Mouse (Mus musculus) forebrain, postnatal 0 days (tissue): ENCODE results near the gene C2cd4c. TPM values are rescaled to one million over a fixed set of nuclear protein-coding genes. Genes with fewer than 3 reads are reported as not detected.

Experiments
- ATAC-seq: fragments of 200-750 bp; cut with Nextera tagmentation; 2 replicates; pipeline ENCODE4 v1.8.0; 2017; ENCODE audit warnings: mild to moderate bottlenecking, moderate library complexity
- DNase-seq: peaks from one replicate; pipeline ENCODE4 v3.0.0-alpha.2; 2015
- H3K27ac ChIP-seq: fragments of 300-500 bp; sonication (generic); 2 replicates; pipeline ENCODE4 v1.5.1; 2014; ENCODE audit warnings: low read depth, mild to moderate bottlenecking, antibody characterized with exemption, low read length, moderate library complexity, mixed read lengths
- H3K27me3 ChIP-seq: fragments of 300-500 bp; sonication (generic); 2 replicates; pipeline ENCODE4 v1.6.1; 2014; ENCODE audit warnings: mild to moderate bottlenecking, low read length, mixed read lengths; ENCODE audit not compliant: insufficient read depth
- H3K36me3 ChIP-seq: fragments of 300-500 bp; sonication (generic); 2 replicates; pipeline ENCODE4 v1.6.1; 2014; ENCODE audit warnings: mild to moderate bottlenecking, moderate library complexity; ENCODE audit not compliant: insufficient read depth
- H3K4me1 ChIP-seq: fragments of 300-500 bp; sonication (generic); 2 replicates; pipeline ENCODE4 v1.6.1; 2014; ENCODE audit warnings: antibody characterized with exemption; ENCODE audit not compliant: insufficient read depth
- H3K4me2 ChIP-seq: fragments of 300-500 bp; sonication (generic); 2 replicates; pipeline ENCODE4 v1.6.1; 2014; ENCODE audit warnings: low read depth, mild to moderate bottlenecking, moderate library complexity
- H3K4me3 ChIP-seq: fragments of 300-500 bp; sonication (generic); 2 replicates; pipeline ENCODE4 v1.5.1; 2014; ENCODE audit warnings: low read depth, low read length, mixed read lengths
- H3K9ac ChIP-seq: fragments of 300-500 bp; sonication (generic); 2 replicates; pipeline ENCODE4 v1.6.1; 2014; ENCODE audit warnings: mild to moderate bottlenecking
- H3K9me3 ChIP-seq: fragments of 300-500 bp; sonication (generic); 2 replicates; pipeline ENCODE4 v1.6.1; 2016; ENCODE audit warnings: low read length
- CTCF ChIP-seq: sonication (generic); IDR thresholded peaks from 2 replicates; pipeline ENCODE4 v1.5.1; 2016; ENCODE audit warnings: antibody characterized with exemption, control low read depth, low read depth
- WGBS: fragments of 180-500 bp; shearing (Covaris S2); extraction: QIAGEN DNeasy Blood & Tissue Kit; methylation state at CpG from one replicate; pipeline ENCODE4 v1.1.7; 2014; 5-methylcytosine and 5-hydroxymethylcytosine counted together
- polyA plus RNA-seq: library from polyadenylated mRNA; unstranded; fragments of >200 nt; fragmentation: Nextera tagmentation; extraction: Ambion mirVana; gene quantifications from 2 replicates; pipeline ENCODE4 v1.2.1, GENCODE M21; 2015
- total RNA-seq: library from RNA; depleted of rRNA; stranded (reverse); fragments of >200 nt; gene quantifications from 2 replicates; pipeline ENCODE4 v1.2.3, GENCODE M21; 2014; rRNA removed

The C2cd4c gene
- total and polyA plus RNA-seq, 2 experiments from 2014 or later, result 0.69 to 26.7 TPM

DNA sequence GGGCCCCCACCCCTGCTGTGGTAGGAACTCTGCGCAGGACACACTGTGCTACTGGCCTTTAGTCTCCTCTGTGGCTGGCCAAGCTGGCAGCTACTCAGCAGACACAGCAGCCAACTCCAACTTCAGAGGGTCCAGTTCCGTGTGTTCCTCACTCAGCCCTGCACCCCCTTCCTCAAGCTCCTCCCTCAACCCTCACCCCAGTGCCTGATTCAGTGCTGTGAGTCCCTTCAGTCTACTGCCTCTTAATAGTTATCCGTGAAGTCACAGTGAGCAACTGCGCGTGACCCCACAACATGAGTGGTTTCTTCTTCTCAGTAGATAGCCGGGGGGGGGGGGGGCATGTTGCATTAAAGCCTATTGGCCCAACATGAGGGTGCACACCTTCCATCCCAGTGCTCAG lies 40.2 kb downstream of the C2cd4c start:
- Histone ChIP-seq H3K4me2 (no peak overlapping the region), H3K36me3 (no peaks in the 10 kb centered on the region), H3K9me3 (no peaks in the 10 kb centered on the region), H3K4me3 (no peak overlapping the region), H3K27me3 (no peaks in the 10 kb centered on the region), H3K27ac (no peak overlapping the region), H3K4me1 (no peaks in the 10 kb centered on the region), H3K9ac (no peak overlapping the region)
- no peak for TF ChIP-seq CTCF
- WGBS, result 78% methylated on average over 6 of the region's 6 CpGs
- ATAC-seq, result no peak
- no peak for DNase-seq

- no peak for TF ChIP-seq CTCF
- 96% methylated on average over 2 of the region's 2 CpGs for WGBS
- H3K9ac ChIP-seq, result no peak overlapping the region
- H3K4me1 ChIP-seq, result no peaks in the 10 kb centered on the region
- ATAC-seq, result no peak
- H3K27me3 ChIP-seq, result no peaks in the 10 kb centered on the region
- H3K9me3 ChIP-seq, result no peaks in the 10 kb centered on the region
- DNase-seq, result no peak
- no peak overlapping the region for H3K27ac ChIP-seq
- H3K4me2 ChIP-seq, result no peak overlapping the region
- no peak overlapping the region for H3K4me3 ChIP-seq
- H3K36me3 ChIP-seq, result no peaks in the 10 kb centered on the region
Observed at GRCm38 (mm10) chr10:79571314-79571713, 42.5 kb downstream of the C2cd4c start.

- H3K9me3 ChIP-seq, result no peaks in the 10 kb centered on the region
- H3K4me2 ChIP-seq, result no peak overlapping the region
- WGBS, result 93% methylated on average over 5 of the region's 5 CpGs
- no peak for TF ChIP-seq CTCF
- ATAC-seq (no peak), DNase-seq (no peak)
- no peaks in the 10 kb centered on the region for H3K27me3 ChIP-seq
- no peak overlapping the region for H3K4me3 ChIP-seq
- H3K4me1 ChIP-seq, result no peaks in the 10 kb centered on the region
- no peak overlapping the region for H3K27ac ChIP-seq
- no peaks in the 10 kb centered on the region for H3K36me3 ChIP-seq
- no peak overlapping the region for H3K9ac ChIP-seq
Observed at GRCm38 (mm10) chr10:79569921-79570320, 43.9 kb downstream of the C2cd4c start.

DNA sequence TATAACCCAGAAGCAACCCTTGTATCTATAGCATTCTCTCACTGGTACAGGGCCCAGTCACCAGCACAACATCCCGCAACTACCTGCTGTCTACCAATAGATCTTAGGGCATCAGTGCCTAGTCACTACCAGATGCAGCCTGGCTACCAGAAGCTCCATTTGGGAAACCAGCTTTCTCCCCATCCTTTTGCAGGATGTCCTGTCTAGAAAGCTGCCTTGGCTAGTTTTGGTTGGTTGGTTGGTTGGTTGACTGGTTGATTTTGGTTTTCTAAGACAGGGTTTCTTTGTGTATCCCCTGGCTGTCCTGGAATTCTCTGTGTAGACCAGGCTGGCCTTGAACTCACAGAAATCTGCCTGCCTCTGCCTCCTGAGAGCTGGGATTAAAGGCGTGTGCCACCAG lies 54.1 kb downstream of the C2cd4c start:
- no peak overlapping the region for H3K4me2 ChIP-seq
- WGBS, result 91% methylated on average over 2 of the region's 2 CpGs

GRCm38 (mm10) chr10:79557496-79557895 lies 56.3 kb downstream of the C2cd4c start:
- no peak for DNase-seq
- ATAC-seq, result no peak
- Histone ChIP-seq H3K4me3 (no peak overlapping the region), H3K9me3 (no peaks in the 10 kb centered on the region), H3K4me1 (peaks cover 9% of the 10 kb centered on the region), H3K4me2 (no peak overlapping the region), H3K36me3 (no peaks in the 10 kb centered on the region), H3K27me3 (no peaks in the 10 kb centered on the region), H3K9ac (no peak overlapping the region), H3K27ac (no peak overlapping the region)
- WGBS, result 94% methylated on average over 5 of the region's 5 CpGs
- no peak for TF ChIP-seq CTCF

More for the DNA sequence above, 54.1 kb downstream of the C2cd4c start:
- Histone ChIP-seq H3K4me1 (no peaks in the 10 kb centered on the region), H3K9ac (no peak overlapping the region), H3K27me3 (no peaks in the 10 kb centered on the region), H3K36me3 (no peaks in the 10 kb centered on the region), H3K27ac (no peak overlapping the region), H3K4me3 (no peak overlapping the region), H3K9me3 (0 out of 2 replicates have a peak, but pooled peaks cover 3% of the 10 kb centered on the region)
- DNase-seq, result no peak
- TF ChIP-seq CTCF, result no peak
- no peak for ATAC-seq

- Histone ChIP-seq H3K36me3 (no peaks in the 10 kb centered on the region), H3K4me2 (no peak overlapping the region), H3K9me3 (no peaks in the 10 kb centered on the region), H3K27me3 (no peaks in the 10 kb centered on the region), H3K4me3 (no peak overlapping the region), H3K9ac (no peak overlapping the region), H3K27ac (no peak overlapping the region), H3K4me1 (peaks cover 9% of the 10 kb centered on the region)
- ATAC-seq (no peak), DNase-seq (no peak)
- TF ChIP-seq CTCF, result no peak
- WGBS, result 88% methylated on average over 5 of the region's 5 CpGs
Observed at GRCm38 (mm10) chr10:79556951-79557350, 56.9 kb downstream of the C2cd4c start.

Other genes starting within 250 kb of the C2cd4c start
- gene Vmn2r83, start 145.3 kb downstream of the C2cd4c start, total RNA-seq, result not detected in 2 replicates
- not detected in 2 replicates for gene Vmn2r83, start 145.3 kb downstream of the C2cd4c start, polyA plus RNA-seq
- gene Plpp2, start 80.2 kb downstream of the C2cd4c start, total RNA-seq, result 18.5 and 24.1 TPM in 2 replicates
- 11.0 and 13.1 TPM in 2 replicates for gene Plpp2, start 80.2 kb downstream of the C2cd4c start, polyA plus RNA-seq
- 70.0 and 73.0 TPM in 2 replicates for gene Mier2, start 58.8 kb downstream of the C2cd4c start, total RNA-seq
- 37.5 and 38.6 TPM in 2 replicates for gene Mier2, start 58.8 kb downstream of the C2cd4c start, polyA plus RNA-seq
- not detected in 2 replicates for gene Theg, start 26.7 kb downstream of the C2cd4c start, total RNA-seq
- not detected in 2 replicates for gene Theg, start 26.7 kb downstream of the C2cd4c start, polyA plus RNA-seq
- gene Shc2, start 23.9 kb upstream of the C2cd4c start, total RNA-seq, result 45.3 and 54.7 TPM in 2 replicates
- 11.3 and 16.9 TPM in 2 replicates for gene Shc2, start 23.9 kb upstream of the C2cd4c start, polyA plus RNA-seq
- 0.38 and 0.52 TPM in 2 replicates for gene Odf3l2, start 31.7 kb upstream of the C2cd4c start, total RNA-seq
- 0.44 and 0.81 TPM in 2 replicates for gene Odf3l2, start 31.7 kb upstream of the C2cd4c start, polyA plus RNA-seq
- gene Madcam1, start 50.5 kb upstream of the C2cd4c start, total RNA-seq, result 0.38 and 0.95 TPM in 2 replicates
- gene Madcam1, start 50.5 kb upstream of the C2cd4c start, polyA plus RNA-seq, result 0.67 and 0.70 TPM in 2 replicates
- 64.2 and 91.5 TPM in 2 replicates for gene Tpgs1, start 55.3 kb upstream of the C2cd4c start, total RNA-seq
- 128 and 148 TPM in 2 replicates for gene Tpgs1, start 55.3 kb upstream of the C2cd4c start, polyA plus RNA-seq
- gene Cdc34, start 68.2 kb upstream of the C2cd4c start, total RNA-seq, result 61.9 and 69.9 TPM in 2 replicates
- gene Cdc34, start 68.2 kb upstream of the C2cd4c start, polyA plus RNA-seq, result 67.9 and 76.5 TPM in 2 replicates
- 2.5 and 3.3 TPM in 2 replicates for gene Gzmm, start 75.0 kb upstream of the C2cd4c start, total RNA-seq
- 1.1 and 1.3 TPM in 2 replicates for gene Gzmm, start 75.0 kb upstream of the C2cd4c start, polyA plus RNA-seq
- 960 and 1,112 TPM in 2 replicates for gene Bsg, start 90.5 kb upstream of the C2cd4c start, total RNA-seq
- 1,015 and 1,046 TPM in 2 replicates for gene Bsg, start 90.5 kb upstream of the C2cd4c start, polyA plus RNA-seq
- 28.0 and 34.5 TPM in 2 replicates for gene Hcn2, start 102.6 kb upstream of the C2cd4c start, total RNA-seq
- 3.6 and 4.7 TPM in 2 replicates for gene Hcn2, start 102.6 kb upstream of the C2cd4c start, polyA plus RNA-seq
- gene Polrmt, start 132.6 kb upstream of the C2cd4c start, total RNA-seq, result 27.8 and 34.9 TPM in 2 replicates
- gene Polrmt, start 132.6 kb upstream of the C2cd4c start, polyA plus RNA-seq, result 27.3 and 30.2 TPM in 2 replicates
- gene Fgf22, start 141.1 kb upstream of the C2cd4c start, total RNA-seq, result 0.62 and 1.0 TPM in 2 replicates
- 0.99 and 1.7 TPM in 2 replicates for gene Fgf22, start 141.1 kb upstream of the C2cd4c start, polyA plus RNA-seq
- 54.1 and 88.3 TPM in 2 replicates for gene Rnf126, start 152.9 kb upstream of the C2cd4c start, total RNA-seq
- 131 and 143 TPM in 2 replicates for gene Rnf126, start 152.9 kb upstream of the C2cd4c start, polyA plus RNA-seq
- gene Fstl3, start 163.2 kb upstream of the C2cd4c start, total RNA-seq, result 2.1 and 4.5 TPM in 2 replicates
- gene Fstl3, start 163.2 kb upstream of the C2cd4c start, polyA plus RNA-seq, result 1.7 and 2.8 TPM in 2 replicates
- gene Prss57, start 176.9 kb upstream of the C2cd4c start, total RNA-seq, result 0.31 TPM in 1 of 2 replicates, not detected in the other
- gene Prss57, start 176.9 kb upstream of the C2cd4c start, polyA plus RNA-seq, result 0.35 and 0.67 TPM in 2 replicates
- gene Palm, start 179.5 kb upstream of the C2cd4c start, total RNA-seq, result 154 and 178 TPM in 2 replicates
- gene Palm, start 179.5 kb upstream of the C2cd4c start, polyA plus RNA-seq, result 351 and 365 TPM in 2 replicates
- gene Misp, start 207.0 kb upstream of the C2cd4c start, total RNA-seq, result 0.24 and 0.77 TPM in 2 replicates
- gene Misp, start 207.0 kb upstream of the C2cd4c start, polyA plus RNA-seq, result 0.09 and 0.41 TPM in 2 replicates
- gene Ptbp1, start 240.4 kb upstream of the C2cd4c start, total RNA-seq, result 92.9 and 97.3 TPM in 2 replicates
- gene Ptbp1, start 240.4 kb upstream of the C2cd4c start, polyA plus RNA-seq, result 53.7 and 55.7 TPM in 2 replicates